Mouse (Mus musculus) lung, adult 2 months (tissue): ENCODE results near the gene Urb1.

Experiments
- CTCF ChIP-seq: fragments of 200-500 bp; IDR thresholded peaks from 2 replicates; pipeline ENCODE4 v1.5.1; 2011; ENCODE audit warnings: mild to moderate bottlenecking, low read length, control low read depth; ENCODE audit not compliant: insufficient read depth
- POLR2A ChIP-seq: fragments of 200-500 bp; IDR thresholded peaks from 2 replicates; pipeline ENCODE4 v1.6.1; 2011; ENCODE audit warnings: low read depth, mild to moderate bottlenecking, control low read depth, low read length, borderline replicate concordance; ENCODE audit errors: extremely low read depth

DNA sequence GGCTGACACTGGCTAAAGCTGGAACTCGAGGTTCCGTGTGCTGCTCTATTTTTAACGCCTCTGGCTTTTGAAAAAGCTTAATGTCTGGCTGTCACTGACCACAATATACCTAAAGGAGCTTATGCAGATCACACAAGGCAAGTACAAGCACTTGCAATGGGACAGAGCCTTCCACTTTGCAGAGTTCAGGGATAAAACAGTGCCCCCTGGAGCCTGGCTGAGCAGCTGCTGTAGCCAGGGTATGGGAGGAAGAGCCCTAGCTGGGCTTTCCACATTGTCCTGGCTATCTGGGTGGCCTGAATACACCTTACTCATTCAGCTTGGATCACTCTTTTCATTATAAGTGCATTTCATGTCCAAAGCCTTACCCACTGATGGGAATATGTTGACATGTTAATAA is 8.3 kb downstream of the Urb1 start:
- peak; percentile 44 for TF ChIP-seq CTCF
- no peak for TF ChIP-seq POLR2A
